Mouse (Mus musculus): ENCODE data around the gene Tango2. TPM values are rescaled to one million over a fixed set of nuclear protein-coding genes. Genes with fewer than 3 reads are reported as not detected.

Tango2 gene
- polyA plus RNA-seq, 1 experiment from 2014 or later = 33.0 TPM

GRCm38 (mm10) chr16:18353106-18353505, 5.2 kb upstream of the Tango2 start:
- H3K4me3 ChIP-seq = no peak overlapping the region
- peaks cover 8% of the 10 kb centered on the region; the same call in 1 of the 2 replicates for H3K4me1 ChIP-seq
- H3K4me2 ChIP-seq = no peak overlapping the region
- ATAC-seq (ENCODE audit: borderline replicate concordance, extremely low read depth, low FRiP score, low TSS enrichment) = no peak
- peaks cover 24% of the 10 kb centered on the region for H3K27me3 ChIP-seq
- no peak overlapping the region for H3K27ac ChIP-seq
- no peak overlapping the region for H3K9ac ChIP-seq
- H3K36me3 ChIP-seq = no peaks in the 10 kb centered on the region
- 84% methylated on average over 1 of the region's 1 CpGs for WGBS
- H3K9me3 ChIP-seq = no peaks in the 10 kb centered on the region

- Histone ChIP-seq H3K9me3 (no peaks in the 10 kb centered on the region), H3K4me3 (no peak overlapping the region), H3K36me3 (no peaks in the 10 kb centered on the region), H3K4me2 (no peak overlapping the region), H3K27me3 (peaks cover 30% of the 10 kb centered on the region), H3K9ac (no peak overlapping the region), H3K27ac (no peak overlapping the region), H3K4me1 (peaks cover 14% of the 10 kb centered on the region)
- no peak for ATAC-seq (ENCODE audit: borderline replicate concordance, extremely low read depth, low FRiP score, low TSS enrichment)
- WGBS = 52% methylated on average over 5 of the region's 5 CpGs
Measured at GRCm38 (mm10) chr16:18351313-18352055, 3.6 kb upstream of the Tango2 start.

GRCm38 (mm10) chr16:18349761-18350325, 1.9 kb upstream of the Tango2 start:
- Histone ChIP-seq H3K27ac (no peak overlapping the region), H3K9ac (no peak overlapping the region), H3K36me3 (no peaks in the 10 kb centered on the region), H3K4me2 (no peak overlapping the region), H3K27me3 (peaks cover 30% of the 10 kb centered on the region), H3K4me1 (peaks cover 14% of the 10 kb centered on the region), H3K9me3 (no peaks in the 10 kb centered on the region), H3K4me3 (no peak overlapping the region)
- 77% methylated on average over 12 of the region's 12 CpGs for WGBS
- ATAC-seq (ENCODE audit: borderline replicate concordance, extremely low read depth, low FRiP score, low TSS enrichment) = no peak

- Histone ChIP-seq H3K9ac (peak overlapping the region; percentile 52), H3K4me2 (peak overlapping the region; percentile 91), H3K4me3 (peak overlapping the region; percentile 67), H3K36me3 (no peaks in the 10 kb centered on the region), H3K4me1 (peaks cover 22% of the 10 kb centered on the region), H3K27ac (no peak overlapping the region), H3K9me3 (no peaks in the 10 kb centered on the region), H3K27me3 (peaks cover 30% of the 10 kb centered on the region)
- 2% methylated on average over 28 of the region's 28 CpGs for WGBS
- ATAC-seq (ENCODE audit: borderline replicate concordance, extremely low read depth, low FRiP score, low TSS enrichment) = peak; percentile 4; the same call in 1 of the 2 replicates
Measured at GRCm38 (mm10) chr16:18348601-18349175, 785 bp upstream of the Tango2 start.

- Histone ChIP-seq H3K27me3 (peaks cover 28% of the 10 kb centered on the region), H3K9me3 (no peaks in the 10 kb centered on the region), H3K4me2 (no peak overlapping the region), H3K4me3 (no peak overlapping the region), H3K27ac (no peak overlapping the region), H3K9ac (no peak overlapping the region), H3K36me3 (no peaks in the 10 kb centered on the region), H3K4me1 (peaks cover 34% of the 10 kb centered on the region)
- no peak for ATAC-seq (ENCODE audit: borderline replicate concordance, extremely low read depth, low FRiP score, low TSS enrichment)
- WGBS = 1% methylated on average over 3 of the region's 3 CpGs
Measured at GRCm38 (mm10) chr16:18345243-18345642, 2.7 kb downstream of the Tango2 start.

- 0% methylated on average over 38 of the region's 38 CpGs for WGBS
- peak overlapping the region; percentile 68 for H3K4me3 ChIP-seq
- peaks cover 13% of the 10 kb centered on the region for H3K27me3 ChIP-seq
- no peak overlapping the region for H3K27ac ChIP-seq
- peak; percentile 93 for ATAC-seq (ENCODE audit: borderline replicate concordance, extremely low read depth, low FRiP score, low TSS enrichment)
- H3K9ac ChIP-seq = peak overlapping the region; percentile 65
- H3K4me1 ChIP-seq = peaks cover 39% of the 10 kb centered on the region
- H3K4me2 ChIP-seq = peak overlapping the region; percentile 82
- H3K36me3 ChIP-seq = no peaks in the 10 kb centered on the region
- no peaks in the 10 kb centered on the region for H3K9me3 ChIP-seq
Measured at GRCm38 (mm10) chr16:18343778-18344177, 4.1 kb downstream of the Tango2 start.

- WGBS = 35% methylated on average over 9 of the region's 9 CpGs
- Histone ChIP-seq H3K4me3 (peak overlapping the region; percentile 68), H3K36me3 (no peaks in the 10 kb centered on the region), H3K9ac (peak overlapping the region; percentile 65), H3K9me3 (no peaks in the 10 kb centered on the region), H3K4me1 (peaks cover 33% of the 10 kb centered on the region), H3K27me3 (peaks cover 5% of the 10 kb centered on the region; the same call in 1 of the 2 replicates), H3K4me2 (peak overlapping the region; percentile 82), H3K27ac (no peak overlapping the region)
- ATAC-seq (ENCODE audit: borderline replicate concordance, extremely low read depth, low FRiP score, low TSS enrichment) = no peak
Measured at GRCm38 (mm10) chr16:18342650-18343570, 5.0 kb downstream of the Tango2 start.

GRCm38 (mm10) chr16:18342076-18342475, 5.8 kb downstream of the Tango2 start:
- 63% methylated on average over 2 of the region's 2 CpGs for WGBS
- no peak for ATAC-seq (ENCODE audit: borderline replicate concordance, extremely low read depth, low FRiP score, low TSS enrichment)
- H3K4me3 ChIP-seq = no peak overlapping the region

GRCm38 (mm10) chr16:18341605-18342004, 6.3 kb downstream of the Tango2 start:
- WGBS = 85% methylated on average over 8 of the region's 8 CpGs
- H3K4me2 ChIP-seq = no peak overlapping the region
- H3K9me3 ChIP-seq = no peaks in the 10 kb centered on the region
- H3K4me3 ChIP-seq = no peak overlapping the region
- no peak overlapping the region for H3K9ac ChIP-seq
- H3K27me3 ChIP-seq = no peaks in the 10 kb centered on the region; the same call in 1 of the 2 replicates
- no peak for ATAC-seq (ENCODE audit: borderline replicate concordance, extremely low read depth, low FRiP score, low TSS enrichment)
- no peaks in the 10 kb centered on the region for H3K36me3 ChIP-seq
- no peak overlapping the region for H3K27ac ChIP-seq
- peaks cover 27% of the 10 kb centered on the region for H3K4me1 ChIP-seq

More at GRCm38 (mm10) chr16:18342076-18342475, 5.8 kb downstream of the Tango2 start:
- H3K27me3 ChIP-seq = no peaks in the 10 kb centered on the region; the same call in 1 of the 2 replicates
- H3K27ac ChIP-seq = no peak overlapping the region
- peaks cover 27% of the 10 kb centered on the region for H3K4me1 ChIP-seq
- H3K36me3 ChIP-seq = no peaks in the 10 kb centered on the region
- no peak overlapping the region for H3K9ac ChIP-seq
- no peaks in the 10 kb centered on the region for H3K9me3 ChIP-seq
- H3K4me2 ChIP-seq = no peak overlapping the region

GRCm38 (mm10) chr16:18339866-18340265, 8.0 kb downstream of the Tango2 start:
- Histone ChIP-seq H3K4me1 (peaks cover 27% of the 10 kb centered on the region), H3K4me3 (no peak overlapping the region), H3K9me3 (no peaks in the 10 kb centered on the region), H3K27me3 (no peaks in the 10 kb centered on the region), H3K27ac (no peak overlapping the region; the same call in 1 of the 2 replicates), H3K36me3 (no peaks in the 10 kb centered on the region), H3K4me2 (no peak overlapping the region), H3K9ac (no peak overlapping the region)
- 33% methylated on average over 1 of the region's 1 CpGs for WGBS
- no peak for ATAC-seq (ENCODE audit: borderline replicate concordance, extremely low read depth, low FRiP score, low TSS enrichment)

GRCm38 (mm10) chr16:18337261-18337660, 10.6 kb downstream of the Tango2 start:
- no peaks in the 10 kb centered on the region for H3K36me3 ChIP-seq
- WGBS = 84% methylated on average over 4 of the region's 4 CpGs
- H3K9ac ChIP-seq = no peak overlapping the region

More at GRCm38 (mm10) chr16:18337261-18337660, 10.6 kb downstream of the Tango2 start:
- ATAC-seq (ENCODE audit: borderline replicate concordance, extremely low read depth, low FRiP score, low TSS enrichment) = no peak
- Histone ChIP-seq H3K9me3 (no peaks in the 10 kb centered on the region), H3K4me1 (peaks cover 9% of the 10 kb centered on the region; the same call in 1 of the 2 replicates), H3K4me2 (no peak overlapping the region), H3K27ac (no peak overlapping the region), H3K4me3 (no peak overlapping the region), H3K27me3 (no peaks in the 10 kb centered on the region)

Measured in lung, embryonic 15.5 days (tissue).